Mouse (Mus musculus): ENCODE measurements around the gene Ptprd.

Gene Ptprd

GRCm38 (mm10) chr4:76386978-76387824, 1824.6 kb downstream of the Ptprd start:
- no peak for DNase-seq (ENCODE audit: extremely low spot score)

DNA sequence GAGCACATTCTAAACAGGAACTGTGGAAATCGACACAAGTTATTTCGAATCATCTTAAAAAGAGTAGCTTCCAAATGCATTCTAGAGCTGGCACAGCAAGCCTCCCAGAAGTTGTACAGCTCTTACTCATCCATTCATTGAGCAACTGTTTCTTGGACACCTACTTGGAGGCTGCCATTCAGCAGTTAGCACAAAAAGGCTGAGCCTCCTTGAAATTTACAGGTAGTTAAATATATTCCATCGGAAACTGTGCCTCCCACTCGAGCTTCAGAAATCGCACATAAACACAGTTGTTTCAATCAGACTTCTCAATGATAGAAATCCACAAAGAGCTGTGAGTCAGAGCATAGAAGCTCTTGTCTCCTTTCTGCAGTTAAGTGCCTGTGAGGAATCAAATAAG, 1825.9 kb downstream of the Ptprd start:
- no peak for DNase-seq (ENCODE audit: extremely low spot score)

- no peak for DNase-seq (ENCODE audit: extremely low spot score)
Observed at GRCm38 (mm10) chr4:76380312-76380917, 1831.3 kb downstream of the Ptprd start.

GRCm38 (mm10) chr4:76370041-76370880, 1841.5 kb downstream of the Ptprd start:
- peak; percentile 28 for DNase-seq (ENCODE audit: extremely low spot score)

DNA sequence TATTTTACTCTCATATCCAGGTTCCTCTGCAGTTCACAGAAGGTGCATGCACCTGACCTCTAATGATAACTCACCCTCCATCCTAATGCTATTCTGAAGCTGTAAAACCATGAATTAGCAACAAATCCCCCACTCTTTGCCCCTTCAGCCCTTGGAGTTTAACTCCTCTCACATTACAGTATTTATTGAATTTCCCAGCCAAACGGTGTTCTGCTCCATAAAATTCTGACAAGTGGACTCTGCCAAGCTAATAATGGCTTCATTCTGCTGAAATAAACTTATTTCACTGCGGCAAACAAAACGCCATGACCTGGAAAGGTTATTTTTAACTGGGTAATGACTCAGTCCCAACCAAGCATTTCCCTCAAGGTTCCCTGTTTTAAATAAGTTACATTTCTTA, 1842.7 kb downstream of the Ptprd start:
- DNase-seq (ENCODE audit: extremely low spot score) = no peak

GRCm38 (mm10) chr4:76368291-76368690, 1843.5 kb downstream of the Ptprd start:
- DNase-seq (ENCODE audit: extremely low spot score) = no peak

- no peak for DNase-seq (ENCODE audit: extremely low spot score)
Observed at GRCm38 (mm10) chr4:76367285-76367684, 1844.5 kb downstream of the Ptprd start.

GRCm38 (mm10) chr4:76365871-76366270, 1845.9 kb downstream of the Ptprd start:
- DNase-seq (ENCODE audit: extremely low spot score) = no peak

- DNase-seq (ENCODE audit: extremely low spot score) = no peak
Observed at GRCm38 (mm10) chr4:76361546-76361945, 1850.2 kb downstream of the Ptprd start.

- DNase-seq (ENCODE audit: extremely low spot score) = no peak
Observed at GRCm38 (mm10) chr4:76354167-76354566, 1857.6 kb downstream of the Ptprd start.

- no peak for DNase-seq (ENCODE audit: extremely low spot score)
Observed at GRCm38 (mm10) chr4:76352468-76352867, 1859.3 kb downstream of the Ptprd start.

DNA sequence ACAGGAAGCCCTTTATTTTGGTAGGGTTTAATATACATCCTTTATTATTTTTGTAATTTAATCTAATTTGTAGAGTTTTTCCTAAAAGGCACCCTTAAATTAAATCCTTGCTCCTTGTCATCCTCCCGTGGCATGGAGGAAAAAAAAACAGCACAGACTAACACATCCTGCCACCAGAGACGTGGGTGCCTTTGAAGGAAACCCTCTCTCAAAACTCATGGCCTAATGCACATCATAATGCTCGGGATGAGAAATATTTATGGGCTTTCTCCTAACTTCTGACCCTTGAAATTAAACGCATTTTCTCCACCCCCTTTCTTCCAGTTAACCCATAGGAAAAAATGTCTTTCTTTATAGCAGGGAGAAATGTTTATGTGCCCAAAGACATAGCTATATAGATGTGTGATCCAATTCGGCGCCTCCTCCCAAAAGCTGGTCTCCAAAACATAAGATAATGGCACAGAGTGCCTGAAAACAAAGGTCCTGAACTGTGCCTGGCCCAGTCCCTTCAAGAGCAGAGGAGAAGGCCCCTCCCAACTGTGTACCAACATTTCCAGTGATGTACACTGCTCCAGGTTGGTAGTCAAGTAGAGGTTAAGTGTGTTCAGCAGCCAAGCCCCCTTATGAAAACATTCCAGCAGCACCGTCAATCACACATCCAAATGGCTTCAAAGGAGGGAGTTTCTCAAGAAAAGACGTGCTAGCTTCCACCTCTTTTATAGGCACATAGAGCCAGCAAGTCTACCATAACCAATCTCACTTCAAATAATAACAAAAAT, 1860.4 kb downstream of the Ptprd start:
- DNase-seq (ENCODE audit: extremely low spot score) = no peak

DNA sequence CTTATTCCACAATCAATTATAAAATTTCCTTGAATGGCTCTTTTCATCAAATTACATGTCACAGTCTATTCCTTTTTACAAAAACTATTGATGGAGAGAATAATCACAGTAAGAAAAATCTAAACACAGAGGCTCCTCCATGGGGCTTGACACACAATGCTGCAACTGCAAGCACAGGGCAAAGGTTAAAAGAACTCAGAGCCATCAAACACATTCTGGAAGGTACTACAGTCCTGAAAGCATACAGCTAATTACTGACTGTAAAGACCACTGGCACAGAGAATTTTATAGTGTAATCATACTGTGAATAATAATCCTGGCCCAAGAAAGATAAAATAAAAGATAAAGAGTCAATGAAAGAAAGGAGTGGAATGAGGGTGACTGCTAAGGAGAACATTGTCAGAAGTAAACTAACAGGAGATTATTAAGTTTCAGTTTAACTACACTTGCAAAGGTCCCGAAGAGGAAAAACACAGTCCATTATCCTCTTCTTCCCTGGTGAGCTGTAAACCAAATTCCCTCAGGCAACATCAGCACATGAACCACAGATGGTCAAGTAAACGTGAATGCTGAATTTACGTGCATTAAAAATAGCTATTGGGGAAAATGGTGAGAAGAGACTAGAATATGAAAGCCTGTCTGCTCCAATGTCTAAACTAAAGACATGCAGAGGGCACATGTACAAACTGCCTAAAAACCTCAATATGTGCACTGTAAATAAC, 1861.4 kb downstream of the Ptprd start:
- no peak for DNase-seq (ENCODE audit: extremely low spot score)

DNA sequence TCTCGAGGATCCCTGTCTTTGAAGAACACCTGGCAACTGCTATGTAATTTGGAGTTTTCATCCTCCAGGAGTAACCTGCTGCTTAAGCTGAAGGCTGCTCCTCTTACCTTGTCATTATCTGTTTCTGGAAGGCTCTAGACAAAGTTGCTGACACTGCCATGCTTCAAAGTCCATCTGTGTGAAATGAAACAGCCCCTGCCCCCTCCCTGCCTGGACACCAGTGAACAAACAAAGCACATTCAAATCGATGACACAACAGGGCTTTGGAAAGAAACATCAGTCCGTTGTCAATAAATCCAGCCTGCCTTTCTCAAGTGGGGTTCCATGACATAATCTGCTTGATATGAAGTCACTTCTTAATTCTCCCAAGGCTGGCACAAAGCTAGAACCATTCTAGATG, 1867.7 kb downstream of the Ptprd start:
- DNase-seq (ENCODE audit: extremely low spot score) = no peak

DNA sequence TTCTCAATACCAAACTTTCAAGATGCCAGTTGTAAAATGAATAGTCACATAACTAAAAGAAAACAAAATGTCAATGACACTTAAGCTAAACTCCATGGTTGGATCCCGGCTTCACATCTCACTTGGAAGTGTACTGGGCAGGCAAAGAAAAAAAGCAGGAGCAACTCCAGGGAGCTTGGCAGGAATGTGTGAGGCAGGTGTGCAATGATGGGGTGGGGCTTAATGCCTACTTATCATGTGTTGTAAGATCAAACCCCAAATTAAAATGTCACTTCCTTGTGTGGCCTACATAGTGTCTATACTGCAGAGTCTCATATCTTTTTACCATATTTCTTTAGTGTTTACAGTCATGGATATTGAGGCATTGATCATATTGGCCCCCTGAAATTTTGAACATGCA, 1873.8 kb downstream of the Ptprd start:
- no peak for DNase-seq (ENCODE audit: extremely low spot score)

DNA sequence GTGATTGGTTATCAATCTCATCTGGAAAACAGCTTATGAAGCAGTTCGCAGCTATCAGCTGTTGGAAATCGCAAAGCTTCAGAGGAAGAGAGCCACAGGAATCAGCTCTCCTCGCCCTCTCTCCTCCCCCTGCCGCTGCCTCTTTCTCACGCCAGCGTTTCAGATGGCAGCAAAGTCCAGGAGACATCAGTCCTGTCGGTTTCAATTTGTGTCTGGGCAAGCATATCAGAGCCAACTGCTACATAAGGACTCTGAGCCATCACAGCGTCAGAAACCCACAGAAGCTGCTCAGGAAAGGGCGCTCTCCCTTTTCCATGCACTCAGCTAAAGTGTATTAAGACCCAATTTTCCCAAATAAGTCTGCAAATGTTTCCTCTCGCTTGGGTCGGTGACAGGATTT, 1884.4 kb downstream of the Ptprd start:
- peak; percentile 51 for DNase-seq (ENCODE audit: extremely low spot score)

GRCm38 (mm10) chr4:76325646-76326045, 1886.1 kb downstream of the Ptprd start:
- no peak for DNase-seq (ENCODE audit: extremely low spot score)

- no peak for DNase-seq (ENCODE audit: extremely low spot score)
Observed at GRCm38 (mm10) chr4:76324928-76325327, 1886.8 kb downstream of the Ptprd start.

GRCm38 (mm10) chr4:76324509-76324908, 1887.3 kb downstream of the Ptprd start:
- no peak for DNase-seq (ENCODE audit: extremely low spot score)

DNA sequence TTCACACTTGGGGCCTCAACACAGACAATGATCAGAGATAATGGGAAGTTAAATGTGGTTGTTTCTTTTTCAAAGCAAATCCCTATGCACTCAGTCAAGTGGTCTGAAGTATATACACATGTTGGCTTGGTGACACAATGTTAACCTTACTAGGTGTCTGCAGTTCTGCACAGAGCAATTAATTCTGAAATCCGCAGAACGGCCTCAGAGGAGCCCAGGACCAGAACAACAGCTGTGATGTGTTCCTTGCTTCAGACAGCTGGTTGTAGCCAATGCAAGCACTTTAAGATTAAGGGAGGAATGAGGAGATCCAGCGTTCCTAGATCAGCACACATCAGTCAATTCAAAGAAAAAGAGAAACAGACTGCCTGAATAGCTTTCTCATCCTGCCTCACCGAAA, 1891.9 kb downstream of the Ptprd start:
- no peak for DNase-seq (ENCODE audit: extremely low spot score)

DNA sequence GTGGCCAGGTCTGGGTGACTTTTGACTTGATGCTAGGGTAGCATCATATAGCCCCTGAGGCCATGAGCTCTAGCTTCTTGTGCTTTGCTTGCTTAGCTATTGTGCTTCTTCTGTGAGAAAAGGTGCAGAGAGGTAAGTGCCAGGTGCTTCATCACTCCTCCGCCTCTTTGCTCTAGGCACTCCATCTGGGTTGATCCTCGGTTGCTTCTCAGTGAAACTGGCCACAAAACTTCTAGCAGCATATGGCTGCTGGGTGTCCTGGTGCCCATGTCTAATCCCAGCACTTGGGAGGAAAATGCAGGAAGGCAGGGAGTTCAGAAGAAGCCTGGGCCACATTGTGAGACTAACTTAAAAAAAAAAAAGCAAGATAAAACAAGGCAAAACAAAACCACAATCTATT, 1895.8 kb downstream of the Ptprd start:
- DNase-seq (ENCODE audit: extremely low spot score) = no peak

Data from embryo, embryonic 9.5 days (tissue).